Mouse (Mus musculus): ENCODE data around the gene Hdac1.

DNA sequence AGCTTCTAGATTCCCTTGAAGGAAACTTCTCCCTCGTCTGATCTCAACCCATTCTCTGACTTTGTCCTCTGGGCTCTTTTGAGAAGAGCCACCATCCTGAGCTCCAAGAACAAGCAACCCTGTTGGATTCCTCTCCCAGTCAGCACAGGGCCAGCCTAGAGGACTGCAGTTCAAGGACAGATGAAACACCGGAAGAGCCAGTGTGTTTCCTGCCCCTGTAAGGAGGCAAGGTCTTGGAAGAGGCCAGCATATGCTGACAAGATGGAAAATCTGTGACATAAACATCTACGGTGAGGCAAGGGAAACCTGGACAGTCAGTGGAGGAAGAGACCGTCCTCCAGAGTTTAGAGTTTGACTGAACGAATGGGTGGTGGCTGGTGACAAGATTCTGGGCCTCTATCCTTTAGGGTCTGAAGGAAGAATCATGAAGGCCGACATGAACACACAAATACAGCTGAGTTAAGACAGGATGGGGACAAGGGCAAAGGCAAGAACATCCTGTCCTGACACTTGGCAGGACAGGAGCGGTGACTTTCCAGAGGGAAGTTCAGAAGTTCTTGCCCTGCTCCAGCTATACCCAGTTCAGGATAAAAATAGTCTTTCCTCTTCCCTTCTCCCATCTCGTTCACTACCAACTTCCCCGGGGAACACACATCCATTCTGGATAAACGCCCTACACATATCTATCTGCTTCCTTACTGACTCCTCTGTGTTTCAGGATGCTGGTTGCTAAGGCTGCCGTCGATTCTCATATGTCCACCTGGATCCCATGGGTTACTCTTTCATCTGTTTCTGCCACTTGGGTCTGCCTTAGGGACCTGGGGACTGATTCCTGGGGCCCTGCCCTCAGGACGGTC, 30.0 kb upstream of the Hdac1 start:
- TF ChIP-seq POLR2A (IDR thresholded peaks at IDR 0.05; ENCODE audit: low read depth, low read length) = no peak
- no peak for TF ChIP-seq CTCF (conservative IDR thresholded peaks at IDR 0.05; ENCODE audit: insufficient read depth, insufficient read length, low read depth, low read length)
